17 mouse cellular contexts compared by ENCODE assay signal in genomic region chr6:142503601-142504000, GRCm38 (mm10). TPM values are rescaled to one million over a fixed set of nuclear protein-coding genes. Genes with fewer than 3 reads are reported as not detected.
DNase-seq lines count a peak whose midpoint lies in the region; ATAC-seq and TF ChIP-seq lines count a peak whose summit lies in the region.
"Had no signal": no experiment of that assay in that cellular context is flagged by ENCODE, and none has a peak within 500 bp of the region (broad histone marks: within the 10 kb centered on the region; RNA-seq: fewer than 3 reads in every experiment).

No protein-coding gene starts in this region.

- peaks cover 46% of the 10 kb centered on the region for H3K4me1 ChIP-seq in forebrain, embryonic 10.5 days
- H3K4me1 ChIP-seq in forebrain, embryonic 11.5 days (replicated peaks; ENCODE audit: control insufficient read depth, insufficient read depth, low read length): no peaks in the 10 kb centered on the region; the same call in 1 of the 2 replicates
- peaks cover 37% of the 10 kb centered on the region for H3K4me1 ChIP-seq in hindbrain, embryonic 10.5 days (replicated peaks)
- peaks cover 18% of the 10 kb centered on the region for H3K4me1 ChIP-seq in hindbrain, embryonic 16.5 days (ENCODE audit: control insufficient read depth, insufficient read depth, low read depth, low read length)
- H3K4me1 ChIP-seq in neural tube, embryonic 12.5 days: peaks cover 21% of the 10 kb centered on the region
- H3K4me1 ChIP-seq in olfactory bulb, adult 2 months (ENCODE audit: control insufficient read depth, insufficient read depth, low read length): peaks cover 13% of the 10 kb centered on the region

- no peak for TF ChIP-seq CTCF in olfactory bulb, adult 2 months (IDR thresholded peaks at IDR 0.05; ENCODE audit: insufficient read depth, low read depth, low read length)

- peak overlapping the region; percentile 31 for H3K27ac ChIP-seq in forebrain, embryonic 10.5 days
- no peak overlapping the region for H3K27ac ChIP-seq in forebrain, embryonic 11.5 days (ENCODE audit: low read depth, low read length)
- H3K27ac ChIP-seq in hindbrain, embryonic 10.5 days: peak overlapping the region; percentile 71; the same call in 1 of the 2 replicates
- no peak overlapping the region for H3K27ac ChIP-seq in hindbrain, embryonic 16.5 days (ENCODE audit: low read depth, low read length)
- H3K27ac ChIP-seq in neural tube, embryonic 12.5 days: no peak overlapping the region
- peak overlapping the region; percentile 54; the same call in 1 of the 2 replicates for H3K27ac ChIP-seq in olfactory bulb, adult 2 months (ENCODE audit: insufficient read depth, low read depth, low read length)

- H3K9me3 ChIP-seq in forebrain, embryonic 10.5 days: no peaks in the 10 kb centered on the region
- no peaks in the 10 kb centered on the region for H3K9me3 ChIP-seq in forebrain, embryonic 11.5 days (ENCODE audit: control insufficient read depth, low read length)
- H3K9me3 ChIP-seq in hindbrain, embryonic 10.5 days: no peaks in the 10 kb centered on the region
- no peaks in the 10 kb centered on the region for H3K9me3 ChIP-seq in hindbrain, embryonic 16.5 days (ENCODE audit: control insufficient read depth, low read length)
- no peaks in the 10 kb centered on the region for H3K9me3 ChIP-seq in neural tube, embryonic 12.5 days

- no peak for ATAC-seq in forebrain, embryonic 11.5 days (replicated peaks; ENCODE audit: low FRiP score)
- no peak for ATAC-seq in hindbrain, embryonic 16.5 days
- no peak for ATAC-seq in neural tube, embryonic 12.5 days (ENCODE audit: low FRiP score, low read depth)
- ATAC-seq: intestine, postnatal 0 days; lung, postnatal 0 days had no signal

- no peak overlapping the region for H3K4me2 ChIP-seq in forebrain, embryonic 11.5 days (ENCODE audit: low read depth, low read length, severe bottlenecking)
- H3K4me2 ChIP-seq in hindbrain, embryonic 16.5 days (ENCODE audit: low read length): no peak overlapping the region
- peak overlapping the region; percentile 39 for H3K4me2 ChIP-seq in neural tube, embryonic 12.5 days (replicated peaks)
- H3K4me2 ChIP-seq: liver, embryonic 11.5 days had no signal

- 72% methylated on average over 8 of the region's 8 CpGs for WGBS in forebrain, embryonic 10.5 days
- WGBS in forebrain, embryonic 11.5 days: 74% methylated on average over 8 of the region's 8 CpGs
- WGBS in hindbrain, embryonic 10.5 days: 75% methylated on average over 8 of the region's 8 CpGs
- 73% methylated on average over 8 of the region's 8 CpGs for WGBS in hindbrain, embryonic 16.5 days
- 79% methylated on average over 8 of the region's 8 CpGs for WGBS in neural tube, embryonic 12.5 days
- WGBS in olfactory bulb, adult 2 months: 34% methylated on average over 8 of the region's 8 CpGs

- H3K4me3 ChIP-seq in forebrain, embryonic 10.5 days: no peak overlapping the region
- H3K4me3 ChIP-seq in forebrain, embryonic 11.5 days (ENCODE audit: low read depth, low read length): no peak overlapping the region
- H3K4me3 ChIP-seq in hindbrain, embryonic 10.5 days: peak overlapping the region; percentile 9; the same call in 1 of the 2 replicates
- H3K4me3 ChIP-seq in hindbrain, embryonic 16.5 days (ENCODE audit: low read length): no peak overlapping the region
- no peak overlapping the region for H3K4me3 ChIP-seq in neural tube, embryonic 12.5 days
- H3K4me3 ChIP-seq in olfactory bulb, adult 2 months (ENCODE audit: insufficient read depth, low read depth, low read length): no peak overlapping the region

- no peaks in the 10 kb centered on the region for H3K27me3 ChIP-seq in forebrain, embryonic 10.5 days (ENCODE audit: poor library complexity, severe bottlenecking)
- H3K27me3 ChIP-seq in forebrain, embryonic 11.5 days (ENCODE audit: control insufficient read depth, insufficient read depth, low read length): no peaks in the 10 kb centered on the region
- peaks cover 18% of the 10 kb centered on the region for H3K27me3 ChIP-seq in hindbrain, embryonic 10.5 days (ENCODE audit: insufficient read depth, poor library complexity, severe bottlenecking)
- H3K27me3 ChIP-seq in hindbrain, embryonic 16.5 days (replicated peaks; ENCODE audit: control insufficient read depth, insufficient read depth, low read length): no peaks in the 10 kb centered on the region
- H3K27me3 ChIP-seq in neural tube, embryonic 12.5 days (replicated peaks): no peaks in the 10 kb centered on the region
- H3K27me3 ChIP-seq: CH12.LX had no signal

- no peak overlapping the region for H3K9ac ChIP-seq in forebrain, embryonic 11.5 days (ENCODE audit: low read length)
- H3K9ac ChIP-seq in hindbrain, embryonic 16.5 days (ENCODE audit: low read depth, low read length): no peak overlapping the region
- no peak overlapping the region for H3K9ac ChIP-seq in neural tube, embryonic 12.5 days

- TF ChIP-seq POLR2A in olfactory bulb, adult 2 months (IDR thresholded peaks at IDR 0.05; ENCODE audit: insufficient read depth, low read depth, low read length): no peak

- no peak for DNase-seq in forebrain, embryonic 10.5 days (ENCODE audit: extremely low spot score, low spot score)
- no peak for DNase-seq in forebrain, embryonic 11.5 days (ENCODE audit: low spot score)
- no peak for DNase-seq in hindbrain, embryonic 10.5 days (ENCODE audit: low spot score)
- no peak for DNase-seq in neural tube, embryonic 10.5 days (ENCODE audit: extremely low spot score, low spot score)
- no peak for DNase-seq in embryo, embryonic 9.5 days (ENCODE audit: extremely low spot score)
- DNase-seq: adrenal gland, adult 8-10 months; cerebellum, adult 9-11 months; heart, postnatal 14 days; right cerebral cortex, postnatal 25 days had no signal

- peaks cover 69% of the 10 kb centered on the region for H3K36me3 ChIP-seq in forebrain, embryonic 10.5 days (replicated peaks)
- H3K36me3 ChIP-seq in forebrain, embryonic 11.5 days (ENCODE audit: control insufficient read depth, insufficient read depth, low read length): no peaks in the 10 kb centered on the region
- peaks cover 59% of the 10 kb centered on the region for H3K36me3 ChIP-seq in hindbrain, embryonic 10.5 days
- H3K36me3 ChIP-seq in hindbrain, embryonic 16.5 days (ENCODE audit: control insufficient read depth, insufficient read depth, low read length): peaks cover 15% of the 10 kb centered on the region
- peaks cover 33% of the 10 kb centered on the region for H3K36me3 ChIP-seq in neural tube, embryonic 12.5 days

RNA-seq across cellular contexts. Expression of gene Ldhb, which starts 4.2 kb away (rescaled TPM):
- polyA plus RNA-seq in forebrain, embryonic 10.5 days (2016; fragmentation: Nextera tagmentation; extraction: Ambion mirVana): 512 and 551 TPM in 2 replicates
- polyA plus RNA-seq in forebrain, embryonic 11.5 days (2014; fragmentation: Nextera tagmentation; extraction: Ambion mirVana): 420 and 433 TPM in 2 replicates
- polyA plus RNA-seq in hindbrain, embryonic 10.5 days (2016; fragmentation: Nextera tagmentation; extraction: Ambion mirVana): 366 and 416 TPM in 2 replicates
- 534 and 590 TPM in 2 replicates for polyA plus RNA-seq in hindbrain, embryonic 16.5 days (2015; fragmentation: Nextera tagmentation; extraction: Ambion mirVana)
- 495 and 509 TPM in 2 replicates for polyA plus RNA-seq in neural tube, embryonic 12.5 days (2016; fragmentation: Nextera tagmentation; extraction: Ambion mirVana)
- 432 and 608 TPM in 2 replicates for polyA plus RNA-seq in olfactory bulb, adult 2 months (2012; ENCODE audit: insufficient read depth, insufficient read length, low replicate concordance, missing spikeins)

RNA-seq across cellular contexts. Expression of gene Gys2, which starts 30.7 kb away (rescaled TPM):
- polyA plus RNA-seq in forebrain, embryonic 10.5 days (2016; fragmentation: Nextera tagmentation; extraction: Ambion mirVana): not detected in 2 replicates
- polyA plus RNA-seq in forebrain, embryonic 11.5 days (2014; fragmentation: Nextera tagmentation; extraction: Ambion mirVana): not detected in 2 replicates
- 0.08 TPM in 1 of 2 replicates, not detected in the other for polyA plus RNA-seq in hindbrain, embryonic 10.5 days (2016; fragmentation: Nextera tagmentation; extraction: Ambion mirVana)
- 0.08 and 0.09 TPM in 2 replicates for polyA plus RNA-seq in hindbrain, embryonic 16.5 days (2015; fragmentation: Nextera tagmentation; extraction: Ambion mirVana)
- 0.06 TPM in 1 of 2 replicates, not detected in the other for polyA plus RNA-seq in neural tube, embryonic 12.5 days (2016; fragmentation: Nextera tagmentation; extraction: Ambion mirVana)
- polyA plus RNA-seq in olfactory bulb, adult 2 months (2012; ENCODE audit: insufficient read depth, insufficient read length, low replicate concordance, missing spikeins): not detected in 2 replicates
- polyA plus RNA-seq: embryonic facial prominence, embryonic 11.5 days; intestine, postnatal 0 days; lung, postnatal 0 days had no signal

Comparison
In these comparisons a context has a peak if more than half of its experiments do, and no peak if none do; other contexts are left out.
1. H3K27ac ChIP-seq: peak in forebrain, embryonic 10.5 days (single experiment), hindbrain, embryonic 10.5 days (single experiment) and olfactory bulb, adult 2 months (single experiment); none in forebrain, embryonic 11.5 days (single experiment), hindbrain, embryonic 16.5 days (single experiment) and neural tube, embryonic 12.5 days (single experiment).